Mouse (Mus musculus) thymus, postnatal 10 days (tissue): ENCODE measurements around the gene Eri2.
"Not testable (repeated sequence)": the region's sequence is repeated elsewhere in the genome, so short reads cannot be mapped to it uniquely, and the experiment has no call there.

Experiments used
- DNase-seq, 2 experiments: peaks; one replicate each; pipeline ENCODE4 v3.0.0; 2021; ENCODE audit warnings: low spot score in 2 of 2

The Eri2 gene

DNA sequence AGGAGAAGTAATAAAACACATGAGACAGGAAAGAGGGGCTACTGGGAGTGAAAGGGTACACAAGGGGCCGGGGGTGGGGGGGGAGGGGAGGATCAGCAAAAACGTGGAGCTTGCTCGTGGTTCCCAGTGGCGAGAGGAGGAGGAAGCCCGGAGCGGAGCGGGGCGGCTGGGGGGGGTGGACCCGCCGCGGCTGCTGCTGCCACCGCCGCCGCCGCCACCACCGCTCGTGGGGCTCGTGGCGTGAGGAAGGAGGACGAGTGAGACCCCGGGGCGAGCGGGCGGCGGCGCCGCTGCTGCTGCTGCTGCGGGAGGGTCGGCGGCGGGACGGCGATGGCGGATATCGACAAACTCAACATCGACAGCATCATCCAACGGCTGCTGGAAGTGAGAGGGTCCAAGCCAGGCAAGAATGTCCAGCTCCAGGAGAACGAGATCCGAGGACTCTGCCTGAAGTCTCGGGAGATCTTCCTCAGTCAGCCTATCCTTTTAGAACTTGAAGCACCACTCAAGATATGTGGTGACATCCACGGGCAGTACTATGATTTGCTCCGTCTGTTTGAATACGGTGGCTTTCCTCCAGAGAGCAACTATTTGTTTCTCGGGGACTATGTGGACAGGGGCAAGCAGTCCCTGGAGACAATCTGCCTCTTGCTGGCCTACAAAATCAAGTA is 53.9 kb downstream of the Eri2 start:
- DNase-seq: not testable (repeated sequence)

DNA sequence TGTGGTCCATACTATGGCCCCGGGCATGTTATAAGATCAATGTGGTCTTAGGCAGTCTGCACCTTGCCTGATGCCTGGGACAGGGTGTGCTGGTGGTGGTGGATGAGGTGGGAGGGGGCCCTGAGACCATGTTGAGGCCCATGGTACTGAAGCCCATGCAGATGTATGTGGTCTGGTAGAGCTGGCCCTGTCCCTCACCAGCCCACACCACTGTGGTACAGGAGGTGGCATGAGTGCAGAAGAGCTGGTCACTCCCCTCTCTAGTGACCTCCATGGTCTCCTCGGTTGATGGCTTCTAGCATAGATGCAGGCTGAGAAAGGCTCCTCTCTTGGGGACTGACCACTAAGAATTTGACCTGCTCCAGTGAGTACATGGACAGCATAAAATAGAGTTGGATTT is 55.0 kb downstream of the Eri2 start:
- no peak for DNase-seq

- DNase-seq: peak in 1 of 2 experiments; percentile 28
Observed at GRCm38 (mm10) chr7:119731262-119731661, 62.6 kb downstream of the Eri2 start.

DNA sequence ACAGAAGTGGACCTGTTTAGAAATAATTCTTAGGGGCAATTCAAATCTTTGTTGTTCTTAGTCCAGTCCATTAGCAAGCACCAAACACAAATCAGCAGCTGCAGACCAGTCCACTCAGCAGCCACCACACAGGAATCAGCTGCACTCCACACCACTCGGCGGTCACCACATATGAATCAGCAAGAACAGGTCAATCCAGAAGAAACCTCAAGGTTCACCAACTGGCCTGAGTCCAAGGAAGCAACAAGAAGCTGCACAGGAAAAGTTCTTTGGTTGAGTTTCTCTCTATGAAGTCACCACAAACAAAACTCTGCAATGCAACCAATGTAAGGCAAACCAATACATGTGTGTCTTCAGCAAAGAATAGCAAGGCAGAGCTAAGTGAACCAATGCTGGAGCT is 66.2 kb downstream of the Eri2 start:
- DNase-seq: no peak

DNA sequence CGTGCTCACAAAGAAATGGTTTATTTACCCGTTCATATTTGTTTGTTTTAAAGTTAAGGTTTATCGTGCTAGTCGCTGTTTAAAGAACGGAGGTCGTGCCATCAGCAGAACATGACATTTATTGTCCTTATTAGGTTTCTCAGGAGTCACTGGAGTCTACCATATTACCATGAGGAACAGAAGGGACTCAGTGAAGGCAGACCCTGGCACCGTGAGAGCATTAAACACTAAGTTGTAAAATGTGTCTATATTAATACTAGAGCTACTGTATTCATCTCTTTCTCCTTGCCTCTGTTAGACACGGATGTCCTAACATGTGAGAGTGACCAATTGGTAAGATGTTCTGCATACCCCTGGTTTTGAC is 72.9 kb downstream of the Eri2 start:
- no peak for DNase-seq

DNA sequence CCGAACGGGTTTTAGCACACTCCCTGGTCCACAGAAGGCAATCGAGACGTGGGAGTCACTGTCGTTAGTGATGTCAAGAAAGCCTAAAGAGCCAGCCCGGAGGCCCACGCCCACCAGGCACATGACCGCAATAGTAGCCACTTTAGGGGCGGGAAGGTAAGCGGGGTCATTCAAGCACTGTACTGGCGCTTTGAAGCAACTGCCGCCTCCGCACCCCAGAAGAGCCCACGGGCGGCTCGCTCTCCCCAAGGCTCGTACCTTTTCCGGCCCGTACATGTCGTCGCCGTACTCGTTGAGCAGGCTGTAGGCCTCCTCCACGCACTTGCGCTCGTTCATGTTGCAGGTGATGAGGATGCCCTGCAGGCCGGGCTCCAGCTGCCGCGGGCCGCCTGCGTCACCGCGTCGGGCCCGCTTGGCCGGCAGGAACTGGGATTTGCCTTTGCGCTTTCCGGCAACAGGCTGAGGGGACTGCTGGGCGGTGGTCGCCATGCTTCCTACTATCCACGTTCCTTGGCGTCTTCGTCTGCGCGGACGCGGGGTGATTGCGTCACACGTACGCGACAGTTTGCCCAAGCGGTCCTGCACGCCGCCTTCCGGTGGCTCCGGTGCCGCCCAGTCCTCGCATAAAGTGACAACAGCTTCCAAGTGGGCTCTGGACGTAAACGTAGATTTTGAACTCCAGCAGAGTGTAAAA is 73.5 kb downstream of the Eri2 start, which contains the start of gene Thumpd1:
Gene Thumpd1, minus strand, starts transcription at position 546 of the 694 bp plus-strand sequence.
- peak; percentile 85 to 92 for DNase-seq
